Mouse (Mus musculus) midbrain, postnatal 0 days (tissue): ENCODE measurements around the gene Tbl1xr1. TPM values are rescaled to one million over a fixed set of nuclear protein-coding genes. Genes with fewer than 3 reads are reported as not detected.

Experiments used
- ATAC-seq: fragments of 200-750 bp; cut with Nextera tagmentation; 2 replicates; pipeline ENCODE4 v1.8.0; 2017; ENCODE audit warnings: moderate number of reproducible peaks, mild to moderate bottlenecking, moderate TSS enrichment, moderate library complexity; ENCODE audit not compliant: low FRiP score
- DNase-seq: peaks from one replicate; pipeline ENCODE4 v3.0.0-alpha.2; 2015; ENCODE audit warnings: low spot score
- H3K27ac ChIP-seq: fragments of 300-500 bp; sonication (generic); 2 replicates; pipeline ENCODE4 v1.5.1; 2014; ENCODE audit warnings: low read depth, mild to moderate bottlenecking, low read length, mixed read lengths
- H3K27me3 ChIP-seq: fragments of 300-500 bp; sonication (generic); 2 replicates; pipeline ENCODE4 v1.6.1; 2014; ENCODE audit warnings: low read length, control low read depth, mixed read lengths; ENCODE audit not compliant: insufficient read depth
- H3K36me3 ChIP-seq: fragments of 300-500 bp; sonication (generic); 2 replicates; pipeline ENCODE4 v1.6.1; 2014; ENCODE audit warnings: low read length, control low read depth, mixed read lengths; ENCODE audit not compliant: insufficient read depth
- H3K4me1 ChIP-seq: fragments of 300-500 bp; sonication (generic); 2 replicates; pipeline ENCODE4 v1.6.1; 2014; ENCODE audit warnings: mild to moderate bottlenecking, control low read depth, antibody characterized with exemption, low read length, mixed read lengths; ENCODE audit not compliant: insufficient read depth
- H3K4me2 ChIP-seq: fragments of 300-500 bp; sonication (generic); 2 replicates; pipeline ENCODE4 v1.6.1; 2014; ENCODE audit warnings: low read depth, mild to moderate bottlenecking, low read length, mixed read lengths; ENCODE audit not compliant: poor library complexity, severe bottlenecking
- H3K4me3 ChIP-seq: fragments of 300-500 bp; sonication (generic); 2 replicates; pipeline ENCODE4 v1.5.1; 2014; ENCODE audit warnings: low read depth, mild to moderate bottlenecking, low read length, moderate library complexity
- H3K9ac ChIP-seq: fragments of 300-500 bp; sonication (generic); replicated peaks from 2 replicates; pipeline ENCODE4 v1.6.1; 2014; ENCODE audit warnings: mild to moderate bottlenecking, low read length, moderate library complexity, mixed read lengths; ENCODE audit not compliant: poor library complexity, severe bottlenecking
- H3K9me3 ChIP-seq: fragments of 300-500 bp; sonication (generic); 2 replicates; pipeline ENCODE4 v1.6.1; 2016; ENCODE audit warnings: low read length, control low read depth
- CTCF ChIP-seq: IDR thresholded peaks from 2 replicates; pipeline ENCODE4 v1.5.1; 2016; ENCODE audit warnings: antibody characterized with exemption, mild to moderate bottlenecking
- WGBS: fragments of 180-500 bp; shearing (Covaris S2); extraction: QIAGEN DNeasy Blood & Tissue Kit; methylation state at CpG from one replicate; pipeline ENCODE4 v1.1.7; 2014; 5-methylcytosine and 5-hydroxymethylcytosine counted together
- polyA plus RNA-seq: library from polyadenylated mRNA; unstranded; fragments of >200 nt; fragmentation: Nextera tagmentation; extraction: Ambion mirVana; gene quantifications from 2 replicates; pipeline ENCODE4 v1.2.1, GENCODE M21; 2015
- total RNA-seq: library from RNA; depleted of rRNA; stranded (reverse); fragments of >200 nt; gene quantifications from 2 replicates; pipeline ENCODE4 v1.2.3, GENCODE M21; 2014

Tbl1xr1 gene
- total and polyA plus RNA-seq, 2 experiments from 2014 or later = 11.6 to 29.3 TPM

DNA sequence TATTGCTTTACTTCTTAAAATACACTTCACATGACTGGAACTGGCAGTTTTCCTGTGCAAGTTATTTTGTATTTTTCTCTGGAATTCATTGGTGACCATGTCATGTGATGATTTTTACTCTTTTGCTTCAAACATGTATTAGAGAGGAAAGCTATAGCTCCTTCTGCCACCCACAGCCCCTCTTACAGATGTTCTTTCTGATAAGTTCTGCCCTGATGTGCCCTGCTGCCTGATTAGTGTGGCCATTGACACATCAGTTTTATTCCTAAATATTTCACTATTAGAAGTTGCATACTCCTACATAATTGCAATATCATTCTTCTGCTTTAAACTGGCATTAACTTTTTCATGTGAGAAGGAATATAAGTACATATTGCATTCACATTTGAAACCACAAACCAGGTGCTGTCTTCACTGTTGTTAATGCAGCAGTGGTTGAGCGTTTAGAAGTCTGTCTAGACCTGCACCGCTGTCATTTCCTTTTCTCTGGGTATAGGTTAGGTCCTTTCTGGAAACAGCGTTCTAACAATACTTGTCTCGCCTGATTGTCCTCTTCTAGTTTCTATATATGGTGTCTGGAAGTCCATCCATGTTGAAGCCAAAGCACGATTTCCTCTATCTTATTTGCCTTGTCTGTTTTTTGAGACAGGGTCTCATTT lies 74.5 kb downstream of the Tbl1xr1 start:
- Histone ChIP-seq H3K9ac (no peak overlapping the region), H3K4me2 (no peak overlapping the region), H3K4me3 (no peak overlapping the region), H3K27me3 (no peaks in the 10 kb centered on the region), H3K9me3 (no peaks in the 10 kb centered on the region), H3K36me3 (no peaks in the 10 kb centered on the region), H3K4me1 (no peaks in the 10 kb centered on the region), H3K27ac (no peak overlapping the region)
- DNase-seq (no peak), ATAC-seq (no peak)
- no peak for TF ChIP-seq CTCF
- WGBS = 93% methylated on average over 5 of the region's 5 CpGs

- H3K9me3 ChIP-seq = no peaks in the 10 kb centered on the region
- no peak for TF ChIP-seq CTCF
- WGBS = 87% methylated on average over 1 of the region's 1 CpGs
- H3K9ac ChIP-seq = no peak overlapping the region
- DNase-seq = no peak
- H3K27ac ChIP-seq = no peak overlapping the region
- H3K4me1 ChIP-seq = no peaks in the 10 kb centered on the region
- ATAC-seq = no peak
- no peak overlapping the region for H3K4me3 ChIP-seq
- no peaks in the 10 kb centered on the region for H3K36me3 ChIP-seq
- no peak overlapping the region for H3K4me2 ChIP-seq
- H3K27me3 ChIP-seq = no peaks in the 10 kb centered on the region
These were observed 76.3 kb downstream of the Tbl1xr1 start for GRCm38 (mm10) chr3:22152773-22153172.

DNA sequence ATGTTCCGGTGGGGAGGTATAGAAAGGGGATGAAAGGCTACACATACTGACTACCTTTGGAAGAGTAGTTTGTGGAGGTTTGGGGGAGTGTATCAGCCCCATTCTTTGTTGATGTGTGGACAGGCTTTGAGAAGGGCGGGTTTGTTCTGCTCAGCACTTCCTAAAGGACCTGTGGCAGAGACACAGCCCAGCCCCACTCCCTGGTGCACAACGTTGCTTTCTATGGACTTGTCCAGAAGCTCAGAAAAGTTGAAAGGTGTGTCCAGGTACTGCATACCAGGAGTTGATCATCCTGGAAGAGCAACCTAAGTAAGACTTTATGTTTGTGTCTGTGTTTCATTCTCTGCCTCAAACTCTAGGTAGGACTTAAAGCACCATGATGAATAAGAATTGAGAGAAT lies 78.1 kb downstream of the Tbl1xr1 start:
- Histone ChIP-seq H3K4me2 (no peak overlapping the region), H3K36me3 (no peaks in the 10 kb centered on the region), H3K9me3 (no peaks in the 10 kb centered on the region), H3K4me1 (no peaks in the 10 kb centered on the region), H3K9ac (no peak overlapping the region), H3K27ac (no peak overlapping the region), H3K4me3 (no peak overlapping the region), H3K27me3 (no peaks in the 10 kb centered on the region)
- 96% methylated on average over 3 of the region's 3 CpGs for WGBS
- ATAC-seq (no peak), DNase-seq (no peak)
- TF ChIP-seq CTCF = no peak

GRCm38 (mm10) chr3:22156397-22156796 lies 79.9 kb downstream of the Tbl1xr1 start:
- Histone ChIP-seq H3K4me2 (no peak overlapping the region), H3K27ac (no peak overlapping the region), H3K27me3 (no peaks in the 10 kb centered on the region), H3K9me3 (no peaks in the 10 kb centered on the region), H3K9ac (no peak overlapping the region), H3K36me3 (no peaks in the 10 kb centered on the region), H3K4me1 (no peaks in the 10 kb centered on the region), H3K4me3 (no peak overlapping the region)
- DNase-seq (no peak), ATAC-seq (no peak)
- WGBS = 69% methylated on average over 2 of the region's 2 CpGs
- no peak for TF ChIP-seq CTCF

DNA sequence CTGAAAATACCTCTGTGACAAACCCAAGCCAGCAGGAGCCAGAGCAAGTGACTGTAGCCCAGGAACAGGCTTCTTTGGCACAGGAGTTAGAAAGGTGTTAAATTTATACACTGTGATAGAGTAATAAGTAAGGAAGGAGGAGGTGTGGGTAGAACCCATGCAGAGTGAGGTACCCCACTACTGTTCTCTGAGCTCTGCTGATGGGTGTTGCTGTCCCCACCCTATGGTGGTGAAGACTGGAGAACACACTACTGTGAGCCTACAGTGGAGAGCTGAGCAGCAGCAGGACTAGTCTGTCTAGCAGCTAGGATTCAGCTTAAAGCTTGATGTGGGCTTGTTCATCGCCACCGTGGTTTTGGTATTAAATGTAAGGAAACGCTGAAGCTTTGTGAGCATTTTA lies 86.5 kb downstream of the Tbl1xr1 start:
- H3K4me2 ChIP-seq = no peak overlapping the region
- no peak for ATAC-seq
- no peaks in the 10 kb centered on the region for H3K27me3 ChIP-seq
- no peak overlapping the region for H3K9ac ChIP-seq
- WGBS = 96% methylated on average over 3 of the region's 3 CpGs
- no peak overlapping the region for H3K4me3 ChIP-seq
- no peak overlapping the region for H3K27ac ChIP-seq
- H3K4me1 ChIP-seq = no peaks in the 10 kb centered on the region
- TF ChIP-seq CTCF = no peak
- H3K36me3 ChIP-seq = no peaks in the 10 kb centered on the region
- no peaks in the 10 kb centered on the region for H3K9me3 ChIP-seq
- DNase-seq = no peak

GRCm38 (mm10) chr3:22167856-22168255 lies 91.4 kb downstream of the Tbl1xr1 start:
- ATAC-seq = no peak
- no peak for DNase-seq
- Histone ChIP-seq H3K4me3 (no peak overlapping the region), H3K9me3 (no peaks in the 10 kb centered on the region), H3K27ac (no peak overlapping the region), H3K4me2 (no peak overlapping the region), H3K4me1 (no peaks in the 10 kb centered on the region), H3K27me3 (no peaks in the 10 kb centered on the region), H3K9ac (no peak overlapping the region), H3K36me3 (no peaks in the 10 kb centered on the region)
- no peak for TF ChIP-seq CTCF
- WGBS = 96% methylated on average over 2 of the region's 2 CpGs
